ENCODE assay signal across 9 mouse cellular contexts in the genomic region with DNA sequence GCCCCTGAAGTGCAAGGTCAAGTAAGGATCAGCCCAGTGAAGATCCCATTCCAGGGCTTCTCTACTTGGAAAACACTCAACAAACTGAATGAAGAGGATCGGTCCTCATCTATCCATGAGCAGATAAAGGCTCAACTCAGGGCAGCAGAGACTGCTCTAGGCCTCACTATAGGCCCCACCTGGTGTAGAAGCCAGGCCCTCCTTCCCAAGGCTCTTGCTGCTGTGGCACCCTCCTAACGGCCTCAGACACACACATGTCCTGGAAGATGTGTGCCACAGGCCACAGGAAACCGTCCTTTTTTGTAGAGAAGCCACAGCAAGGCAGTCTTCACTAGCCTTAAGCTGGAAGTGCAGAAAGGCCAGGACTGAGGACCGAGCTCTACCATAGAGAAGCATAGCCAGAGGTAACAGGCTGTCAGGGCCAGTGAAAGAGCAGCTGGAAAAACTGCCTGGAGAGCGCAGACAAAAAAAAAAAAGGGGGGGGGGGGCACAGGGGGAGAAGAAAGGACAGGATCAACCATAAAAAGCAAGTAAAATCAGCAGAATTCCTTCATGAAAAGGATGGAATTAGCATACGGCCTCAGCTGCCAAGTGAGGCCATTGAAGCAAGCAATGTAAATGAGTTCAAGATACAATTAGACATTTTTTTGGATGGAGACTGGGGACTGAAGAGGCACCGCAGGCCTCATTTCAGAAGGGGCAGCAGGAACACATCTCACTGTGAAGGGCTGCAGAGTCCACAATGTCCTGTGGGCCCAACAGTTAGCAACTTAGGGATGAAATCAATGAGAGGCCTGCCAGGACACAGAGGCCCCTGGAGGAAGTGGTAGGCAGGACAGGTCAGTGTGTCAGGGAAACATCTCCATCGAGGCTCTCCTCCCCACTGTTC. TPM values are rescaled to one million over a fixed set of nuclear protein-coding genes. Genes with fewer than 3 reads are reported as not detected.
DNase-seq lines count a peak whose midpoint lies in the region; ATAC-seq and TF ChIP-seq lines count a peak whose summit lies in the region.
"Had no signal": no experiment of that assay in that cellular context is flagged by ENCODE, and none has a peak within 500 bp of the region (broad histone marks: within the 10 kb centered on the region; RNA-seq: fewer than 3 reads in every experiment).

No protein-coding gene starts in this region.

- H3K9me3 ChIP-seq in neural tube, embryonic 11.5 days (ENCODE audit: control insufficient read depth, low read length): no peaks in the 10 kb centered on the region
- H3K9me3 ChIP-seq in stomach, postnatal 0 days (ENCODE audit: control insufficient read depth, low read length): no peaks in the 10 kb centered on the region
- H3K9me3 ChIP-seq: liver, embryonic 12.5 days had no signal

- no peaks in the 10 kb centered on the region for H3K27me3 ChIP-seq in neural tube, embryonic 11.5 days (ENCODE audit: control insufficient read depth, insufficient read depth, low read length)
- H3K27me3 ChIP-seq in stomach, postnatal 0 days (ENCODE audit: control insufficient read depth, insufficient read depth, low read length): no peaks in the 10 kb centered on the region
- H3K27me3 ChIP-seq: liver, embryonic 12.5 days had no signal

- H3K4me1 ChIP-seq in neural tube, embryonic 11.5 days (ENCODE audit: control insufficient read depth, insufficient read depth, low read length): peaks cover 5% of the 10 kb centered on the region
- H3K4me1 ChIP-seq in stomach, postnatal 0 days (replicated peaks; ENCODE audit: control insufficient read depth, insufficient read depth): peaks cover 4% of the 10 kb centered on the region; the same call in 1 of the 2 replicates
- H3K4me1 ChIP-seq: liver, embryonic 12.5 days had no signal

- H3K36me3 ChIP-seq in neural tube, embryonic 11.5 days (ENCODE audit: control insufficient read depth, insufficient read depth, low read length): no peaks in the 10 kb centered on the region
- H3K36me3 ChIP-seq in stomach, postnatal 0 days (ENCODE audit: control insufficient read depth, insufficient read depth, low read length): no peaks in the 10 kb centered on the region

- ATAC-seq in neural tube, embryonic 11.5 days (ENCODE audit: insufficient read depth, low FRiP score, low TSS enrichment): peak; percentile 61; the same call in 1 of the 2 replicates
- peak; percentile 68; the same call in 1 of the 2 replicates for ATAC-seq in stomach, postnatal 0 days (ENCODE audit: low FRiP score, low TSS enrichment)
- ATAC-seq: liver, embryonic 12.5 days had no signal

- TF ChIP-seq CTCF in stomach, postnatal 0 days (IDR thresholded peaks at IDR 0.05; ENCODE audit: low read depth): peak; percentile 32; the same call in 1 of the 2 replicates

- DNase-seq in embryo, embryonic 10.5 days (ENCODE audit: low spot score): peak; percentile 29
- DNase-seq in embryo, embryonic 10 days (ENCODE audit: low spot score): no peak
- DNase-seq in neural tube, embryonic 11.5 days (ENCODE audit: low spot score): peak; percentile 36
- no peak for DNase-seq in neural tube, embryonic 10.5 days (ENCODE audit: extremely low spot score, low spot score)
- peak; percentile 38 to 57 for DNase-seq in kidney, postnatal 4 days
- no peak for DNase-seq in stomach, postnatal 0 days (ENCODE audit: low spot score)
- no peak for DNase-seq in layer of hippocampus, adult 9-11 months
- DNase-seq in frontal cortex, postnatal 14 days (ENCODE audit: low spot score in 2 of 2): no peak

- no peak for TF ChIP-seq EP300 in stomach, postnatal 0 days (optimal IDR thresholded peaks at IDR 0.05)

- peak overlapping the region; percentile 40; the same call in 1 of the 2 replicates for H3K27ac ChIP-seq in neural tube, embryonic 11.5 days (ENCODE audit: low read depth, low read length)
- H3K27ac ChIP-seq in stomach, postnatal 0 days (replicated peaks): peak overlapping the region; percentile 81
- H3K27ac ChIP-seq: liver, embryonic 12.5 days had no signal

- H3K4me3 ChIP-seq in neural tube, embryonic 11.5 days (ENCODE audit: low read depth, low read length): no peak overlapping the region
- no peak overlapping the region for H3K4me3 ChIP-seq in stomach, postnatal 0 days (ENCODE audit: low read depth, low read length)
- H3K4me3 ChIP-seq: liver, embryonic 12.5 days had no signal

- WGBS in neural tube, embryonic 11.5 days: 48% methylated on average over 8 of the region's 8 CpGs
- WGBS in stomach, postnatal 0 days: 49% methylated on average over 8 of the region's 8 CpGs

- no peak overlapping the region for H3K4me2 ChIP-seq in neural tube, embryonic 11.5 days (ENCODE audit: low read depth)
- H3K4me2 ChIP-seq in stomach, postnatal 0 days (replicated peaks; ENCODE audit: low read depth): no peak overlapping the region
- H3K4me2 ChIP-seq: liver, embryonic 12.5 days had no signal

- H3K9ac ChIP-seq in neural tube, embryonic 11.5 days (ENCODE audit: low read length): peak overlapping the region; percentile 16; the same call in 1 of the 2 replicates
- H3K9ac ChIP-seq in stomach, postnatal 0 days (ENCODE audit: low read length): no peak overlapping the region
- H3K9ac ChIP-seq: liver, embryonic 12.5 days had no signal

RNA-seq across cellular contexts. Expression of a gene that starts 58.3 kb away (rescaled TPM):
- 39.0 and 42.2 TPM in 2 replicates for polyA plus RNA-seq in neural tube, embryonic 11.5 days (2014; fragmentation: Nextera tagmentation; extraction: Ambion mirVana)
- 19.5 and 20.6 TPM in 2 replicates for polyA plus RNA-seq in stomach, postnatal 0 days (2015; fragmentation: Nextera tagmentation; extraction: Ambion mirVana)

Comparison
In these comparisons a context has a peak if more than half of its experiments do, and no peak if none do; other contexts are left out.
1. DNase-seq: peak in embryo, embryonic 10.5 days (single experiment), neural tube, embryonic 11.5 days (single experiment) and kidney, postnatal 4 days (2 of 2); none in embryo, embryonic 10 days (single experiment), neural tube, embryonic 10.5 days (single experiment), stomach, postnatal 0 days (single experiment), layer of hippocampus, adult 9-11 months (single experiment) and frontal cortex, postnatal 14 days (0 of 2).